Mouse (Mus musculus) olfactory bulb, adult 2 months (tissue): ENCODE measurements around the gene Abat.
"Not testable (repeated sequence)": the region's sequence is repeated elsewhere in the genome, so short reads cannot be mapped to it uniquely, and the experiment has no call there.

ENCODE experiments used
- CTCF ChIP-seq: fragments of 200-500 bp; IDR thresholded peaks from 2 replicates; pipeline ENCODE4 v1.5.1; 2012; ENCODE audit warnings: low read depth, mild to moderate bottlenecking, low read length, moderate library complexity; ENCODE audit not compliant: insufficient read depth
- POLR2A ChIP-seq: fragments of 200-500 bp; IDR thresholded peaks from 2 replicates; pipeline ENCODE4 v1.6.1; 2012; ENCODE audit warnings: mild to moderate bottlenecking, low read depth, low read length, moderate library complexity; ENCODE audit not compliant: insufficient read depth

GRCm38 (mm10) chr16:8562827-8563226 lies 49.6 kb downstream of the Abat start:
- not testable (repeated sequence) for TF ChIP-seq POLR2A, CTCF
